Mouse (Mus musculus) layer of hippocampus, postnatal 10 days (tissue): ENCODE results near the gene Kif1bp. TPM values are rescaled to one million over a fixed set of nuclear protein-coding genes. Genes with fewer than 3 reads are reported as not detected.

Source experiments
- DNase-seq, 2 experiments: peaks; one replicate each; pipeline ENCODE4 v3.0.0; 2021; ENCODE audit warnings: low spot score in 2 of 2
- total RNA-seq, 2 experiments: library from RNA; stranded (reverse); gene quantifications; 2 replicates each; pipeline ENCODE4 v1.2.3; 2021

Gene Kif1bp
- total RNA-seq, 2 experiments from 2014 or later: 140 to 141 TPM

DNA sequence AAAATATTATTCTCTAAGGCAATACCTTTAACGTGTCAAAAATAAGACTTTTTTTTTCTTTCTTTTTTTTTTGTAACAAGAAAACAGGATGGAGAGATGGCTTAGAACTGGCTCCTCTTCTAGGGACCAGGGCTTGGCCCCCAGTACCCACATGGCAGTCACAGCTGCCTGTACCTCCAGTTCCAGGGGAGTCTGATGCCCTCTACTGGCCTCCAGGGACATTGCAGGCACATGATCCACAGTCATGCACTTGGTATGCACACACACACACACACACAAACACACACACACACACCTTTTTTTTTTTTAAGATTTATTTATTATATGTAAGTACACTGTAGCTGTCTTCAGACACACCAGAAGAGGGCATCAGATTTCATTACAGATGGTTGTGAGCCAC lies 20.5 kb downstream of the Kif1bp start:
- no peak for DNase-seq

DNA sequence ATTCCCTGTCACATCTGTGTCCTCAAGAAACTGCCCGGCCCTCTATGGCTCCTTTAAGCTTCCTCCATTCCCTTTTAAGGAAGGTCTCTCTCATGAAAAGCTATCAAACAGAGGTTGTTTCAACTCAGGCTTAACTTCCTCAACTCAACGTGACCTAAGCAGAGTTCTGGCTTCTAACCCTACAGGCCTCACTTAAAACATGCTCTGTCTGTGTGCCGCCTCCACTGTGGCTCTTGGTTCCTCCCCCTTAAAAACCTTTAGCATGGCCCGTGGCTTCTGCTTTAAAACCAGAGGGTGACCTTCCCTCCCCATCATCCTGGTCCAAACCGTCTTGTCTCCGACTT lies 21.7 kb downstream of the Kif1bp start:
- DNase-seq: no peak

- no peak for DNase-seq
Observed at GRCm38 (mm10) chr10:62555705-62556557, 22.3 kb downstream of the Kif1bp start.

- DNase-seq: no peak
Observed at GRCm38 (mm10) chr10:62553611-62554091, 24.6 kb downstream of the Kif1bp start.

GRCm38 (mm10) chr10:62550787-62551300 lies 27.4 kb downstream of the Kif1bp start:
- DNase-seq: no peak

DNA sequence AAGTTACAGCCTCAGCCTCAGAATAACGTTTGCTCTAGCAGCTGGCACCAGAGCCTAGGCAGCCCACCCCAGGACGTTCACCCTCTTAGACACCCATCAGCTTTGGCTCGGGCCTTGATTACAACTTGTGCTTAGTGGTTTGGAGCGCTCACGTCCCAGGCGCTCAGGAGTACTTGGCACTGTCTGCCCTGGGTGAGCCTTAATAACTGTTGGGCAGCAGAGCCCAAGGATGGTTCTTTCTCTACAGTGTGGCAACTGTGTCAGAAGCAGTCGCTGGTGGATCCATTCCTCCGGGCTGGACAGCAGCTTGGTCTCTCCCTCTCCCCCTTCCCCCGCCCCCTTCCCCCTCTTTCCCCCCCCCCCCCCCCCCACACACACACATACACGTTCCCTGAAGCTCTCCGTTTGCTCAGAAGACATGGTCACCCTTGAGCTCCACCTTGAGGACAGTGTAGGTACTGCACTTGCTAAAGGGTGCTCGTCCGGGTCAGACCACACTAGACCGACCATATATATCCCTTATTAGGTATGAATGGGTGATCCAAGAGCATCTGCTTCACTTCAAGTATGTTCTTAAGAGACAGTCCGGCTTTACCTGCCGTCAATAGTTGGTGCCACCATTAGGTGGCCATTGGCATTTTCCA lies 28.6 kb downstream of the Kif1bp start:
- peak; percentile 76 to 77 for DNase-seq

DNA sequence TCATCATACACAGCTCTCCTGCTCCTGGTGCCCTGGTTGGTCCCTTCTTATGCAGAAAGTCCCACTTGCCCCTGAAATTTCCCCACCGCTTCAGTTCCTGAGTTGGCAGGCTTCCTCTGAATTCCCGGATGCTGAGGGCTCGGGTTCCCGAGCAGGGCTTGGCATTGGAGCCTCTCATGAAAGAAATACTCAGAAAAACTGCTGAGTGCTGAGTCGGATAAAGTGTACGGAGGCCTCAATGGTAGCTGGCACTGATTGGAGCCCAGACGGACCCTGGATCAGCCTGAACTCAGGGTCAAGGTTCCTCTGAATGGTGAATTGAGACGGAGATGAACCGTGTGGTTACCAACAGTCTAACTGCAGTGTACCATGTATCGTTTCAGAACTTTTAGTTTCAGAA lies 31.8 kb downstream of the Kif1bp start:
- DNase-seq: no peak

- DNase-seq: no peak
Observed at GRCm38 (mm10) chr10:62545759-62546158, 32.5 kb downstream of the Kif1bp start.

- no peak for DNase-seq
Observed at GRCm38 (mm10) chr10:62544316-62544715, 33.9 kb downstream of the Kif1bp start.

- no peak for DNase-seq
Observed at GRCm38 (mm10) chr10:62543399-62543808, 34.9 kb downstream of the Kif1bp start.

DNA sequence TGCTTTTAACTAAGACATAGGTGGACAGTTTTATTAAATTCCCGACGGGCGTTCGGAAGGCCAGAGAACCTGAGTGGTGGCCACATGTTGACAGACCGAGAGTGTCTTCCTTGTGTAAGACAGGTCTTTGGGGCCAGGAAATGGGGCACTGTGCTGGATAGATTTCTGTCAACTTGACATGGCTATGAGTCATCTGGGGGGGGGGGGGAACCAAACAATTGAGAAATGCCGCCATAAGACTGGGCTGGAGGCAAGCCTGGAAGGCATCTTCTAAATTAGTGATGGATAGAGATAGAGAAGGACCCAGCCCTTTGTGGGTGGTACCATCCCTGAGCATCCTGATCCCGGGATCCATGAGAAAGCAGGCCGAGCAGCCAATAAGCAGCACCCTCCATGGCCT lies 35.3 kb downstream of the Kif1bp start:
- DNase-seq: no peak

DNA sequence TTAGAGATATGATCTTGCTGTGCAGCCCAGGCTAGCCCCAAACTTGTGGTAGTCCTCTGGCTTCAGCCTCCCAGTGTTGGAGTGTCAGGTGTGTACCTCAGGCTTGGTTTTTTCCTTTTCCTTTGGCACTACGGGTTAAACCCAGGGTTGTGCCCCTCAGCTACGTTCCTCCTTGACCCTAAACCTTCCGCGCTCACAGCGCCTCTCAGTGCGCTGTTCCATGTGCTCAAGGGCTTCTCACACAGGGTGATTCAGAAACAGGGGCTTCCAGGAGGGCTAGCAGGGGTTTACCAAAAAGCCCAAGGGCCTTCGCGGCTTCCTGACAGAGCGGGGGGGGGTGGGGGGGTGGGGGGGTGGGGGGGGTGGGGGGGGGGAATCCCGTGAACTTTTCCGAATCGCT lies 35.8 kb downstream of the Kif1bp start:
- DNase-seq: no peak

DNA sequence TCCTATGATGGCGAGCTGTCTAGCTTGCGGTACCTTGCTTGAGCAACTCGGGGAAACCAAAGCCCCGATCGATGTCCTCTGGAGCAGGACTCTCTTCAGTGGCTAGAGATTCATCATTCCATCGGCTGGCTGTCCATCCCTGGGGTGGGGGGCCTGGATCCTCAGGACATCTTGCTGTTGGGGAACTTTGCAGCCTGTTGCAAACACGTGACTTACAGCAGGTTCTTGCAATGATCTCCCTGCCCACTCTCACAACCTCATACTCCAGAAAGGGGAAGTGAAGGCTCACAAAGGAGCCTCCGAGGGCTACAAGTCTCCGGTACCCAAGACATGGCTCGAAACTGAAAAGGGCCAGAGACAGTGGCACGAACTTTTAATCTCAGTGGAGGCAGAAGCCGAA lies 36.8 kb downstream of the Kif1bp start:
- DNase-seq: no peak

GRCm38 (mm10) chr10:62540800-62541199 lies 37.5 kb downstream of the Kif1bp start:
- DNase-seq: no peak

DNA sequence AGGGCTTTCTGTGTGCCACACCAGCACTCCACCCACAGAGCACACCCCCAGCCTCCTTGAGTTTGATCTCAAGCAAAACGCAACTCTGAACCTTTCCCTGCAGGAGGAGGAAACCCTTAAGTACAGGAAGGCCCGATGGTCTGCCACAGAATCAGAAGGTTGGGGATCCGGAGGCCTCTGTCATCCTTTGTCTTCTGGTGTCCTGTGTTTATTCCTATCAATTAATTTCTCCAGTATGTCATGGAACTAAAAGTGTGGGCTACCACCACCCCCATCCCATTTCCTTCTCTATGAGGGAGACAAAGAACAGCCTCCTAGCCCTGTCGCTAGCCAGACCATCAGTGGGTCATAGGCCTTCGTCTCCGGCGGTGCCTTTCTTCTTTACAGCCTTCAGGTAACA lies 43.7 kb downstream of the Kif1bp start:
- DNase-seq: no peak

DNA sequence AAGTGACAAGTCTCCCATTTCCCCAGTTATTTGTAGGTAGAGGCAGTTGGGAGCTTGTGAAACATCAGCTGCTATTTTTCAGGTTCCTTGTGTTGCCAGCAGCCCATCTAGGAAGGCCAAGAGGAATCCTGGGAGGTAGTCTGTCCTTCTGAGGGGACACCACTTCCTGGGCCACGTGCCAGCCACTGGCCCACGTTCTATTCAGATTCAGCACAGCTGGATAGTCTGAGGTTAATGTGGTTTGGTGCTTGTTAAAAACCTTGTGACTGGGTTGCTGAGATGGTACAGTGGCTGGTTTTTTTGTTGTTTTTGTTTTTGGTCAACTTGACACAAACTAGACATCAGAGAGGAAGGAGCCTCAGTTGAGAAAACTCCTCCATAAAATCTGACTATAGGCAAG lies 45.4 kb downstream of the Kif1bp start:
- no peak for DNase-seq

DNA sequence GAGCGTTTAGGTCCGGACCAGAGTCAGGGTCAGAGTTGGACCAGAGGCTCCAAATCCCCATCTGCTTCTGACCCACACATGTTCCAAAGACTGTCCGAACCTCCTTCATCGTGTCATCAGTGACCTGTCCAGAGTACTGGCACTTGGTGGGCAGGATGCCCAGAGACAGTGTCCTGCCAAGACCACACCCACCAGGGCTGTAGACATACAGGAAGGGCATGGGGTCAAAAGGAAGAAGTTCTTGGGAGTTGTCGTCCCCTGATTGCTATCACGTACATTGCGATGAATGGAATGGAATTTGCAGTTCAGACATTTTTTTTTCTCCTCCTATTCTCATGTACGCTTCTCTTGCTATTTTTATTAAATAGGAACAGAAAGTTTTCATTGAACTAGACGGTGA lies 48.1 kb downstream of the Kif1bp start:
- no peak for DNase-seq

- DNase-seq: no peak
Observed at GRCm38 (mm10) chr10:62527351-62527750, 50.9 kb downstream of the Kif1bp start, which contains the start of gene Srgn. Srgn (minus strand) TSS chr10:62527451.

GRCm38 (mm10) chr10:62522346-62522950 lies 55.8 kb downstream of the Kif1bp start:
- DNase-seq: no peak

GRCm38 (mm10) chr10:62521763-62522162 lies 56.5 kb downstream of the Kif1bp start:
- DNase-seq: no peak

DNA sequence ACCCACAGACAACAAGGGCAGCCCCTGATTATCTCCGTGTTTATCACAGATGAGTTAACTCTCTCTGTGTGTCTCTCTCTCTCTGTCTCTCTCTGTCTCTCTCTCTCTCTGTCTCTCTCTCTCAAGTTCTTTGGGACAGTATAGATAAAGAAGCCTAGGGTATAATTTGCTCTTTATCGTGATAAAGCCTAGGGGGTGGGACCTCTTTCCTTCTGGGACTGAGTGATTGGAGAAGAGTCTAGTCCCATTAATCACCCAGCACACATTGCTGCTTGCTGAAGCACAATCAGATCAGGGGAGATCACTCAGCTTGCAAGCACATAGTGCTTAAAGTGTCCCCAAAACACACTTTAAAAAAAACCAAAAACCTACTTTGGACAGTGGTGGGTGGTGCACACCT lies 57.3 kb downstream of the Kif1bp start:
- no peak for DNase-seq

DNA sequence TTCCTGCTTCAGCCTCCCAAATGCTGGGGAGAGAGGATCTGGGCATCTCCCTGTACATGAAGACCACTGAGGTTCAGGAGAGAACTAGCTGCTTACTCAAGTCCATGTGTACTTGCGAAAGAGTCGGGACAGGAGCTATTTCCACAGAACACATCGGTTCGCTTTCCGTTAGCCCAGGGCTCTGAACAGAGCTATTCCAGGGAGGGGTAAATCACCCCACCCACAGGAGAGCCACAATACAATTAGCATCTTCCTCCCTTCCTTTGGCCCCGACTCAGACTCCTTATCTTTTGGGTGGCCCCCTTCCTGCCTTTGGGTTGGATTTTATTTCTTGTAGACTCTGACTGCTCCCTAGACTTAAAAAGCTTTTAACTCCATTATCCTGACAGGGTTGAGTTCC lies 60.7 kb downstream of the Kif1bp start:
- no peak for DNase-seq
